Mouse (Mus musculus) small intestine, adult 2 months (tissue): Measurements from ENCODE around the gene Nol10.

Experiments
- CTCF ChIP-seq: fragments of 200-500 bp; IDR thresholded peaks from 2 replicates; pipeline ENCODE4 v1.5.1; 2012; ENCODE audit warnings: low read depth, mild to moderate bottlenecking, control low read depth, inconsistent platforms, low read length, moderate library complexity, mixed read lengths; ENCODE audit not compliant: insufficient replicate concordance, insufficient read length; ENCODE audit errors: extremely low read depth
- POLR2A ChIP-seq: fragments of 200-500 bp; IDR thresholded peaks from 2 replicates; pipeline ENCODE4 v1.6.1; 2012; ENCODE audit warnings: low read depth, mild to moderate bottlenecking, control low read depth, inconsistent platforms, low read length, moderate library complexity

- TF ChIP-seq POLR2A (no peak), CTCF (no peak)
These were observed 126.9 kb downstream of the Nol10 start for GRCm38 (mm10) chr12:17475146-17475545.
